Mouse (Mus musculus): ENCODE results near the gene Znhit3. TPM values are rescaled to one million over a fixed set of nuclear protein-coding genes. Genes with fewer than 3 reads are reported as not detected.

Znhit3 gene
- polyA plus RNA-seq, 1 experiment from 2014 or later = 70.3 TPM

DNA sequence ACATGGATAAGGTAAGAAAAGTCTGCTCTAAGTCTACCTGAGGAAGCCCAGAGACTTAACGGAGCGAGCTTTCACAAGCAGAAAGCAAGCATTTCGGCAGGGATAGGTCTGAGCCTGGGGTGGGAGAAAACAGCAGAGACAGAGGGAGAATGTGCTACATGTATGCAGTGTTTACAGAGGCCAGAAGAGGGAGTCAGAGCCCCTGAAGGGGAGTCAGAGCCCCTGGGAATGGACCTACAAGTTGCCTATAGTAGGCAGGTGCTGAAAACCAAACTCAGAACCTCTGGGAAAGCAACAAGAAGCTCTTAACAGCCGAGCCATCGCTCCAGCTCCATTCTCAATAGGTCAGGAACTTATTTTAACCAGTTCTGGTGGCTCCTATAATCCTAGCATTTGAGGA is 1.5 kb downstream of the Znhit3 start:
- Histone ChIP-seq H3K9ac (no peak overlapping the region), H3K9me3 (ENCODE audit: control insufficient read depth, low read length) (no peaks in the 10 kb centered on the region), H3K4me1 (replicated peaks; ENCODE audit: control insufficient read depth, insufficient read depth, low read length) (peaks cover 8% of the 10 kb centered on the region; the same call in 1 of the 2 replicates), H3K4me2 (replicated peaks) (no peak overlapping the region), H3K27me3 (ENCODE audit: control insufficient read depth, insufficient read depth, low read length) (no peaks in the 10 kb centered on the region), H3K36me3 (replicated peaks; ENCODE audit: control insufficient read depth, insufficient read depth) (peaks cover 31% of the 10 kb centered on the region), H3K4me3 (replicated peaks; ENCODE audit: low read length) (no peak overlapping the region), H3K27ac (no peak overlapping the region)
- DNase-seq (ENCODE audit: low spot score) (no peak), ATAC-seq (ENCODE audit: low FRiP score) (no peak)
- 86% methylated on average over 5 of the region's 5 CpGs for WGBS

DNA sequence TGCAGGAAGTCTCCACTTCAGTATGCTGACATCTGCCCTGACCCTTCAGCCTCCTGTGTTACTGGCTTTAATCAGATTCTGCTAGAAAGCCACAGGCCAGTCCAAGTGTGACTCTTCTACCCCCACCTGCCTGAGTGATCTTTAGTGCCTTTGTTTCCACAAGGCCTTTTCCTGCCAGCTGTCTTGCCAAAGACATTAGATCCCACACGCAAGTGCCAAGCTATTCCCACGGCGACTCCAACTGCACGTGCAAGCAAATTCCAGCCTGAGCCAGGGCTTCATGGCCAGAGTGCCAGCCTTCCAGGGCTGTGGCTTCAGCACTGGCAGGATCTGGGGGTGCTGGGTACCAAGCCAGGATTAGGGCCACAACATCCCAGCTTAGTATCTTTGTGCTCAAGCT is 5.8 kb downstream of the Znhit3 start:
- peaks cover 72% of the 10 kb centered on the region for H3K36me3 ChIP-seq (replicated peaks; ENCODE audit: control insufficient read depth, insufficient read depth)
- H3K27me3 ChIP-seq (ENCODE audit: control insufficient read depth, insufficient read depth, low read length) = no peaks in the 10 kb centered on the region
- WGBS = 79% methylated on average over 4 of the region's 4 CpGs
- no peak overlapping the region for H3K27ac ChIP-seq
- H3K4me1 ChIP-seq (replicated peaks; ENCODE audit: control insufficient read depth, insufficient read depth, low read length) = peaks cover 6% of the 10 kb centered on the region; the same call in 1 of the 2 replicates
- DNase-seq (ENCODE audit: low spot score) = no peak
- no peak overlapping the region for H3K4me3 ChIP-seq (replicated peaks; ENCODE audit: low read length)
- H3K9me3 ChIP-seq (ENCODE audit: control insufficient read depth, low read length) = no peaks in the 10 kb centered on the region
- ATAC-seq (ENCODE audit: low FRiP score) = no peak
- no peak overlapping the region for H3K9ac ChIP-seq
- H3K4me2 ChIP-seq (replicated peaks) = no peak overlapping the region

DNA sequence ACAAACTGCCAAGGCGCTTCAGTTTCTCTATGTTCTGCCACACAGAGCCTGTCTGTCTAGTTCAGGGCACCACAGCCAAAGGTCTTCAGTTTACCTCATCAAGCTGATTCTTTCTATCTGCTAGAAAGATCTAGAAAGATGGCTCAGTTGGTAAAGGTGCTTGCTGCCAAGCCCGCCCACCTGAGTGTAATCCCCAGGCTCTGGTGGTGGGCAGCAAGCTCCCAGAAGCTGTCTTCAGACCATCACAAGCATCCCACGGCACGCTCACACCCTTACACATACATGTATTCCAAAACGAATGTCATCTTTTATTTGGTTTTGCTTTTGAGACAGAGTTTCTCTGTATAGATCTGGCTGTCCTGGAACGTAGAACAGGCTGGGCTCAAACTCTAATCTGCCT is 7.7 kb downstream of the Znhit3 start:
- Histone ChIP-seq H3K4me2 (replicated peaks) (no peak overlapping the region), H3K27ac (no peak overlapping the region), H3K27me3 (ENCODE audit: control insufficient read depth, insufficient read depth, low read length) (no peaks in the 10 kb centered on the region), H3K4me3 (replicated peaks; ENCODE audit: low read length) (no peak overlapping the region), H3K9me3 (ENCODE audit: control insufficient read depth, low read length) (no peaks in the 10 kb centered on the region), H3K9ac (no peak overlapping the region), H3K36me3 (replicated peaks; ENCODE audit: control insufficient read depth, insufficient read depth) (peaks cover 91% of the 10 kb centered on the region), H3K4me1 (replicated peaks; ENCODE audit: control insufficient read depth, insufficient read depth, low read length) (no peaks in the 10 kb centered on the region)
- no peak for DNase-seq (ENCODE audit: low spot score)
- over 99% methylated on average over 6 of the region's 6 CpGs for WGBS
- ATAC-seq (ENCODE audit: low FRiP score) = no peak

DNA sequence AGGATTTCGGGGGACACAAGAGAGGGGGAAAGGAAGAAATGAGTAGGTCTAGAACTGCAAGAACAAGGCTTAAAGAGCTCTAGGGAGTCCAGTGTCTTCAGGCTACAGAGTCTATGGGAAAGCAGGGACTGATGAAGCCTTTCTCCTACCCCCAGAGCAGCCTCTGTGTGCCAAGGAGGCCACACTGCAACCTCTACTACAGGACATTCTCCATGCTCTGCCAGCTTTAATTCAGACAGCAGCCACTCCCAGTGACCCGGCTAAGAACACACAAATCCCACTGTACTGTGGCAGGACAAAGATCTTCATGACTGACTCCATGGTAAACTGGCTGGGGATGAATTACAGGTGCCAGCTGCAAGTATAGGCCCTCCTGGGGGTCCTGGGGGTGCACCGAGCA is 9.1 kb downstream of the Znhit3 start:
- 92% methylated on average over 3 of the region's 3 CpGs for WGBS
- H3K9ac ChIP-seq = no peak overlapping the region
- H3K27ac ChIP-seq = no peak overlapping the region
- no peak overlapping the region for H3K4me2 ChIP-seq (replicated peaks)
- no peaks in the 10 kb centered on the region for H3K27me3 ChIP-seq (ENCODE audit: control insufficient read depth, insufficient read depth, low read length)
- peaks cover 97% of the 10 kb centered on the region for H3K36me3 ChIP-seq (replicated peaks; ENCODE audit: control insufficient read depth, insufficient read depth)
- no peak overlapping the region for H3K4me3 ChIP-seq (replicated peaks; ENCODE audit: low read length)
- no peaks in the 10 kb centered on the region for H3K4me1 ChIP-seq (replicated peaks; ENCODE audit: control insufficient read depth, insufficient read depth, low read length)
- no peaks in the 10 kb centered on the region for H3K9me3 ChIP-seq (ENCODE audit: control insufficient read depth, low read length)
- no peak for ATAC-seq (ENCODE audit: low FRiP score)
- no peak for DNase-seq (ENCODE audit: low spot score)

DNA sequence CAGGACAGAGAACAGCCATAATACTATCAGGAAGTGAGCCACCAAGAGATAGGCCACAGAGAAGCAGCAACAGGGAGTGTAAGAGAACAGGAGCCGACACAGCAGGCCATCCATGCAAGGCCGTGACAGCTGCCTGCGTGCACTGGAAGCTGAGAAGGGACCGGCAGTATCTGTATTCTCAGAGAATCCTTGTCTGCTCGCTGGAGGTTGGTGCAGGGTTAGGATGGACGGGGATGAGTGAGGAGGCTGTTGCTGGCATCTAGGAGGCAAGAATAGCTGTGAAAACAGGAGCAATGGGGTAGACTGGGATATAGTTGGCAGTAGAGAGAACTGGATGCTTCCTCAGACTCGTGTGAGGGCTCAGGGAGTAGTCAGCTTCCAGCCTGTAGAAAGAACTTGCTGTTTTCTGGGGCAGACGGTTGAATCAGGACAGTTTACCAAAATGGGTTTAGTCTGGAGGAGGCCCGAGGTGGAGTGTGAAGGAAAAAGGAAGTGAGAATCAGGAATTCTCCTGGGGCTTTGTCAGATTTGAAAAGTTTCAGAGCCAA is 11.5 kb downstream of the Znhit3 start:
- no peaks in the 10 kb centered on the region for H3K9me3 ChIP-seq (ENCODE audit: control insufficient read depth, low read length)
- WGBS = 87% methylated on average over 9 of the region's 9 CpGs
- no peaks in the 10 kb centered on the region for H3K4me1 ChIP-seq (replicated peaks; ENCODE audit: control insufficient read depth, insufficient read depth, low read length)
- no peak overlapping the region for H3K9ac ChIP-seq
- no peaks in the 10 kb centered on the region for H3K27me3 ChIP-seq (ENCODE audit: control insufficient read depth, insufficient read depth, low read length)
- H3K27ac ChIP-seq = no peak overlapping the region
- DNase-seq (ENCODE audit: low spot score) = no peak
- H3K36me3 ChIP-seq (replicated peaks; ENCODE audit: control insufficient read depth, insufficient read depth) = peaks cover 99% of the 10 kb centered on the region
- H3K4me2 ChIP-seq (replicated peaks) = no peak overlapping the region
- ATAC-seq (ENCODE audit: low FRiP score) = no peak
- no peak overlapping the region for H3K4me3 ChIP-seq (replicated peaks; ENCODE audit: low read length)

DNA sequence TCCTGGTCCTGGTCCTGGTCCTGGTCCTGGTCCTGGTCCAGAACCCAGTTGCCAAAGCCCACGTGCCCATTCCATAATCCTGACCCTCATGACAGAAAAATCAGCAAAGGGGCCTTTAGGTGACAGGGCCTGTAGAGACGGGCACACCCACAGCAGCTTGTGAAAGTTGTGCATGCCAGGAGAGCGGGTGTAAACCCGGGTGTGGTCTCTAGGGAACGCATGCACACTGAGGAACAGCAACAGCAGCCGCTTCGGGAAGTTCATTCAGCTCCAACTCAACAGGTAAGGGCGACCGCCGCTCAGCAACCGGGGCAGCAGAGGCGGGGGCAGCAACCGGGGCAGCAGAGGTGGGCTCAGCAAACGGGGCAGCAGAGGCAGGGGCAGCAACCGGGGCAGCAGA is 23.1 kb downstream of the Znhit3 start:
- peaks cover 91% of the 10 kb centered on the region for H3K36me3 ChIP-seq (replicated peaks; ENCODE audit: control insufficient read depth, insufficient read depth)
- WGBS = 96% methylated on average over 15 of the region's 15 CpGs
- DNase-seq (ENCODE audit: low spot score) (no peak), ATAC-seq (ENCODE audit: low FRiP score) (no peak)
- H3K9ac ChIP-seq = no peak overlapping the region
- no peak overlapping the region for H3K4me3 ChIP-seq (replicated peaks; ENCODE audit: low read length)
- H3K4me2 ChIP-seq (replicated peaks) = no peak overlapping the region
- no peaks in the 10 kb centered on the region for H3K27me3 ChIP-seq (ENCODE audit: control insufficient read depth, insufficient read depth, low read length)
- no peaks in the 10 kb centered on the region for H3K4me1 ChIP-seq (replicated peaks; ENCODE audit: control insufficient read depth, insufficient read depth, low read length)
- no peaks in the 10 kb centered on the region for H3K9me3 ChIP-seq (ENCODE audit: control insufficient read depth, low read length)
- no peak overlapping the region for H3K27ac ChIP-seq

DNA sequence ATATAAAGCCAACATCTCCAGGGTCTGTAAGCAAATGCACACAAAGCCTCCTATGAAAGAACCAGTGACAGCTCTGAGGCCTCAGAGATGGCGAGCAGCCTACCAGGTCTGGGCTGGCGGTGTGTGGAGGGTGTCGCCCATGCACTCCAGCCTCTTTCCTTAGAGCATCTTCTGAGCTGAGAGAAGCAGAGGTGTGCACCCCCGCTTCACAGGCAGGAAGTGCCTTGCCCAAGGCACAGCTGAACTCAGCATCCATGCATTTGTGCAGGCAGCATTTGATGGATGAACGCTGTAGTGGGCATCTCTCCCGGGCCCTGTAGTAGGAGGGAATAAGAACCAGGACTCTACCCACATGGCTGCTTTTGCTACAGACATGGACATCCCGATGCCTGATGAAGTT is 24.5 kb downstream of the Znhit3 start:
- no peak overlapping the region for H3K27ac ChIP-seq
- no peak overlapping the region for H3K4me3 ChIP-seq (replicated peaks; ENCODE audit: low read length)
- H3K36me3 ChIP-seq (replicated peaks; ENCODE audit: control insufficient read depth, insufficient read depth) = peaks cover 91% of the 10 kb centered on the region
- H3K4me2 ChIP-seq (replicated peaks) = no peak overlapping the region
- no peaks in the 10 kb centered on the region for H3K4me1 ChIP-seq (replicated peaks; ENCODE audit: control insufficient read depth, insufficient read depth, low read length)
- no peaks in the 10 kb centered on the region for H3K27me3 ChIP-seq (ENCODE audit: control insufficient read depth, insufficient read depth, low read length)
- DNase-seq (ENCODE audit: low spot score) (no peak), ATAC-seq (ENCODE audit: low FRiP score) (no peak)
- WGBS = 96% methylated on average over 7 of the region's 7 CpGs
- H3K9me3 ChIP-seq (ENCODE audit: control insufficient read depth, low read length) = no peaks in the 10 kb centered on the region
- no peak overlapping the region for H3K9ac ChIP-seq

DNA sequence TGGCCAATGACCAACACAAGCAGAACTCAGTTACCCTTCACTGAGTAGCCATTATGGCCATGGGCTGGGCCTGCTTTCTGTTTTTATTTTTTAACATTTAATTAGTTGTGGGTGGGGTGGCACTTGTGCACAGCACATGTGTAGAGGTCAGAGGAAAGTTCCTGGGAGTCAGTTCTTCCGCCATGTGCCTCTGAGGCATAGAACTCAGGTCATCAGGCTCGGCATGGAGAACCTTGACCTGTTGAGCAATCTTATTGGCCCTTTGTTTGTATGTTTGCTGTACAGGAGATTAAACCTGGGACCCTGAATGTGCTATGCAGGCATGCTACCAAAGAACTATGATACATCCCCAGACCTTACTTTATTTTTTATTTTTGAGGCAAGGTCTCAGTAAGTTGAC is 26.7 kb downstream of the Znhit3 start:
- Histone ChIP-seq H3K9ac (no peak overlapping the region), H3K4me1 (replicated peaks; ENCODE audit: control insufficient read depth, insufficient read depth, low read length) (no peaks in the 10 kb centered on the region), H3K36me3 (replicated peaks; ENCODE audit: control insufficient read depth, insufficient read depth) (peaks cover 91% of the 10 kb centered on the region), H3K27ac (no peak overlapping the region), H3K4me2 (replicated peaks) (no peak overlapping the region), H3K9me3 (ENCODE audit: control insufficient read depth, low read length) (no peaks in the 10 kb centered on the region), H3K4me3 (replicated peaks; ENCODE audit: low read length) (no peak overlapping the region), H3K27me3 (ENCODE audit: control insufficient read depth, insufficient read depth, low read length) (no peaks in the 10 kb centered on the region)
- DNase-seq (ENCODE audit: low spot score) (no peak), ATAC-seq (ENCODE audit: low FRiP score) (no peak)
- 100% methylated on average over 2 of the region's 2 CpGs for WGBS

DNA sequence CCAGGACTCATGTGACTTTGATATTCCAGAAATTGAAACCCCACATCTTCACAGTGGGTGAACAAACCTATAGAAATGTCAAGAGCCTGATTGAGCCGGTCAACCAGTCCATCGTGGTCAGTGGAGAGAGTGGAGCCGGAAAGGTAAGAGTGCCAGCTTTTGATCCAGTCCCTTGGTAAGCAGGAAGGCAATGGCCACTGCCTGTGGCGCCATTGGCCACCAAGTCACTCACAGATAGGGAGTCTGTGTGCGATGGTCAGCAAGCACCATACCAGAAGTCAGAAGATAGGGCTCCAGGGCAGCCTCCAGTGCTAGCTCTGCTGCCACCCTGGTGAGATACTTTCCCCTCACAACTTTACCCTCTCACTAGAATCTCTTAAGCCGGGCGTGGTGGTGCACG is 28.1 kb downstream of the Znhit3 start:
- H3K4me1 ChIP-seq (replicated peaks; ENCODE audit: control insufficient read depth, insufficient read depth, low read length) = no peaks in the 10 kb centered on the region
- no peaks in the 10 kb centered on the region for H3K27me3 ChIP-seq (ENCODE audit: control insufficient read depth, insufficient read depth, low read length)
- H3K36me3 ChIP-seq (replicated peaks; ENCODE audit: control insufficient read depth, insufficient read depth) = peaks cover 95% of the 10 kb centered on the region
- no peak overlapping the region for H3K9ac ChIP-seq
- H3K27ac ChIP-seq = no peak overlapping the region
- no peak overlapping the region for H3K4me2 ChIP-seq (replicated peaks)
- ATAC-seq (ENCODE audit: low FRiP score) (no peak), DNase-seq (ENCODE audit: low spot score) (no peak)
- H3K9me3 ChIP-seq (ENCODE audit: control insufficient read depth, low read length) = no peaks in the 10 kb centered on the region
- H3K4me3 ChIP-seq (replicated peaks; ENCODE audit: low read length) = no peak overlapping the region
- 98% methylated on average over 8 of the region's 8 CpGs for WGBS

Measured in hindbrain, embryonic 14.5 days (tissue).